Mouse (Mus musculus) liver, adult 2 months (tissue): ENCODE measurements around the gene Serpinb6b.
"Not testable (repeated sequence)": the region's sequence is repeated elsewhere in the genome, so short reads cannot be mapped to it uniquely, and the experiment has no call there.

Source experiments
- CTCF ChIP-seq: fragments of 200-500 bp; IDR thresholded peaks from 2 replicates; pipeline ENCODE4 v1.5.1; 2011; ENCODE audit warnings: low read depth, low read length, control low read depth
- POLR2A ChIP-seq: fragments of 200-500 bp; IDR thresholded peaks from 2 replicates; pipeline ENCODE4 v1.6.1; 2011; ENCODE audit warnings: low read length, control low read depth; ENCODE audit not compliant: insufficient read depth; ENCODE audit errors: extremely low read depth

- not testable (repeated sequence) for TF ChIP-seq CTCF, POLR2A
Observed at GRCm38 (mm10) chr13:32958521-32958920, 6.5 kb upstream of the Serpinb6b start.
